Mouse (Mus musculus): ENCODE data around the gene 4933415A04Rik.

4933415A04Rik gene

DNA sequence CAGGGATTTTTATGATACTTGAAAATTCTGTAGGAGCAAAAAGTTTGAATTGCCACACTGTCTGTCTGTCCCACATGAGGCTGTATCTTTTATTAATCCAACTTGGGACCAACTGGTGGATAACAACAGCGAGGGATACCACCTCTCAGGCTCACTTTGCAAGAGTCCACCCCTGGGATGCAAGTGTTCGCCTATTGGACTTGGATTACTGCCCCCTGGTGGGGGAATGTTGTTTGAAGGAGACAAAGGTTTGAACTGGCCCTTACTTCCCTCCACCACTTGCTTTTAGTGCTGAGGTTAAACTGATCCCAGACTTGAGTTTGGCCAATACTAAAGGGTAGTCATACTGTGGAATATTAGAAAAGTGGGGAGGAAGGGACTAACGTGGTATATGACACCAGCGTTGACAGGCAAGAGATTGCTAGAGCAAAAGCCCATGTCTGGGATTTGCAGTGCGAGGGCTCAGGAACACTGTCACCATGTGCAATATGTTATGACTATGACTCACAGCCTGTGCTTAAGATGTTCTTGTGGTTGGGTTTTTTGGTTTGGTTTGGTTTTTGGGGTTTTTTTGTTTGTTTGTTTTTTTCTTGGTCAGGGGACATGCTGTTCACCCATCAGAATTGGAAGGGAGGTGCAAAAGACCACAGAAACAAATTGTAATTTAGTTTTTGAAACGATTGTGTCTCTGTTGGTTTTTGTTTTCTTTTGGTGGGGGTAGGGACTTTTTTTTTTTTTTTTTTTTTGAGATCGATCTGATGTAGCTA is at the start of gene 4933415A04Rik:
TSS of gene 4933415A04Rik (plus strand) at position 717 of the 767 bp plus-strand sequence.
- DNase-seq: peak; percentile 87

DNA sequence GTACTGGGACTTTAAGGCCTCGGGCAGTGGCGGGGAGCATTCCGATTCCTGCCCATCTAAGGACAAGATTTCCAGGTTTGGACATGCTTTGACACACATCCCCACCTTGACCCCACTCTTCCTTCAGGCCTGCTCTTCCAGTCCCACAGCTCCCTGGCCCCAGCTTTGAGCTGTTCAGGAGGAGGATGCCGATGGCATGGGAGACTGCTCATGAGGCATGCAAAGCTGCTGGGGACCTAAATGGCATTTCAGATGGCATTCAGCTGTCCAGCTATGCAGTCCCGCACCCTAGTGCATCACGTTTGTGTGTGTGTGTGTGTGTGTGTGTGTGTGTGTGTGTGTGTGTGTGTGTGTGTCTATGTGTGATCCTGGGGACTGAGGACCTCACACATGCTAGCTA is 49.8 kb upstream of the 4933415A04Rik start:
- no peak for DNase-seq

DNA sequence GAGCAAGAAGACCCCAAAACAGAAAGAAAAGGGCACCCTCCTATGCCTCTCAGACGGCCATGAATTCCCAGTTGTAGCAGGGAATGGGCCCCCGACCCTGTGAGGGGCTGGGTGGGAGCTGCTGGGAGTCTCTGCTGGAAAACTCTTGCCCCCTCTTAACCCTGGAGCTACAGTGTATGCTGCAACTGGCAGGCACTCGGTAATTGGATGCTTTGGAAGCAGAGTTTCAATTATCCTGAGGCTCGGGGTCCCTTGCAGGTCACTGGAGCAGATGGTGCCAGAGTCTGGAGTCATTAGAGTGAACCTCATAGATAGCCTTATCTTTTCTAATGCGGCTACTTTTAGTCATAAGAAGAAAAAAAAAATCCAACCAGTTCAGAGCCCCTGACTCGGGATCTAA is 47.0 kb upstream of the 4933415A04Rik start:
- DNase-seq: no peak

DNA sequence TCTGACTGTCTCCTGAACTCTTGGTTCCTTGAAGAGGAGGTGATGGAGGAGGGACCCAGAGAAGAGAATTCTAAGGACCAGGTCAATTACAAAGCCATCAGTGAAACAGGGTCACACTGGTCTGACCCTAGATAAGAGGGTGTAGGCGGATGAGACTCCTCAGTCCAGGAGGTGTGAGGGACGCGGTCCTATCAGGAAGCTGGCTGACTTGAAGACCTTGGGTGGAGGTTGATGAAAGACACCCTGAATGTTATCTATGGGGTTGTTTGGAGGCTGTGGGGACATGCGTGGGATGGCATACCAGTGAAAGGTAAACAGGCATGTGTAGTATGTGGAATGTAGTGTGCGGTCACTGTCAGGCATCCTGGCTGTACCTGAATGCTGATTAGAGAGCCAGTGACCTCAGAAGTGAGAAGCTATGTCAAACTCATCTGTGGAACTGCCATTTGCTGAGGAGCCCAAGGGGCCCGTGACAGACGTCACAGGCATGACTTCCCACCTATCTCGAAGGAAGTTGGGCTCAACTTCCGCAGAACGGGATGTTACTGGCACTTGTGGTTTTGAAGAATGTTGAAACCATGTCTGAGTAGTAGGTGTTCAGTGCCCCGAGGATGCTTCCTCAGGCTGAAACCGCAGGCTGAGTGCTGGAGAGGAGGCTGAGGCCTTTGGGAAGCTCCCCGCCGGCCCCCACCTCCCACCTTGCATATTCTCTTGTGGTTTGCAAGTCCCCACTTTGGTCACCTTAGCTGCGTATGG is 43.0 kb upstream of the 4933415A04Rik start:
- no peak for DNase-seq

DNA sequence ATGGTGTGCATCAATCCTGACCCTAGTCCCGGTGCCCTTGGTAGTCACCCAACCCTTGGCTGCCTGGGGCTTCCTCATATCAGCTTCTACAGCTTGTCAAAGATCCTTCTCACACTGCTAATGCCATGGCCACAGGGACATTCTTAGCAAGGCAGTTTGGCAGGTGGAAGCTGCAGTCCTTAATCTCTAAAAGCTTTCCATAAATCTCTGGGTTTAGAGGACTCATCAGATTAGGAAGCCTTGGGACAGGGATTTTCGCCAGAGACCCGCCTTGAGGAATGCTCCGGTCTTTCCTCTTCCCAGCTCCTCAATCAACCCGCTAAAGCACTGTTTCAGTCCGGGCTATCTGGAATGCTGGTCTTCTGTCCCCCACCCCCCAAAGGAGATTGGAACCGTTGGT is 42.0 kb upstream of the 4933415A04Rik start:
- no peak for DNase-seq

DNA sequence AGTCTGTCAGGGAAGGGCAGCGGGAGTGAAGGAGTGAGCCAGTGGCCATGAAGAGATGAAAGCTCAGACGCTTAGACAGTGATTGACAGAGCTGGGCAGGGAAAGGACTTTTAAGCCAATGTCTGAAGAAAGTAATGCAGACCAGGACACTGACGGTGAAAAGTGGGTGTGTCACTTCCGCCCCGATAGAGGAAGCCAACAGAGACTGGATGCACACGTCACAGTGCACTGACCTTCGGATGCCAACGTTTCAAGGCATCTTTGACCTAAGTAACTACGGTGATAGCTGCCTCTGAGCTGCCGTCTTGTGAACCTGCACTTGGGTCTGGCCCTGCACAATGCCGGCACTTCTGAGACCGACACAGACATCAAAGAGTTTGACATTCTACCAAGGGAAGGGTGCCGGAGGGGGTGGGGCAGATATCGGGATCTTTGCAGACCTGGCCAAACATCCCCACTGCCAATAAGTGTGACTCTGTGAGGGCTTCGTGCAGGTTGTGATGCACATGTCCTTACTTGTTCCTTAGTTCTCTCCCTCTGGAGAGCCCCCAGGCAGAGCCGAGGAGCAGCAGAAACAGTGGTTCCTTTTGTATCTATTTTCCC is 40.9 kb upstream of the 4933415A04Rik start:
- no peak for DNase-seq

DNA sequence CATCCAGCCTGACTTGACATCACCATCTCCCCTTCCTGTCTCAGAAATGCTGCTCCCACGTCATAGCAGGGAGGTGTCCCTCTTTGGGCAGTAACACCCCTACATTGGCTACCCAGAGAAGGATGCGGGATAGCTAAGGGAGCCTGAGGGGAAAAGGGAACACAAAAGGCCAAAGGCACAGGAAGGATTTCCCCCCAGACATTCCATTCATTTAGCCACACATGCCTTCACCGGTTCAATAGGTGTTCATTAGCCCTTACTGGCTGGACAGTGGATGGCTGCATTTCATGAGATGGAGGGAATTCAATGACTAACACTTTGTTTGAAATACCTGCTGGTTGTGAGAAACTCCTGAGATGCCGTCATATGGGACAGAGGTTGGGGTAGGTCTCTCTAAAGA is 40.2 kb upstream of the 4933415A04Rik start:
- no peak for DNase-seq

DNA sequence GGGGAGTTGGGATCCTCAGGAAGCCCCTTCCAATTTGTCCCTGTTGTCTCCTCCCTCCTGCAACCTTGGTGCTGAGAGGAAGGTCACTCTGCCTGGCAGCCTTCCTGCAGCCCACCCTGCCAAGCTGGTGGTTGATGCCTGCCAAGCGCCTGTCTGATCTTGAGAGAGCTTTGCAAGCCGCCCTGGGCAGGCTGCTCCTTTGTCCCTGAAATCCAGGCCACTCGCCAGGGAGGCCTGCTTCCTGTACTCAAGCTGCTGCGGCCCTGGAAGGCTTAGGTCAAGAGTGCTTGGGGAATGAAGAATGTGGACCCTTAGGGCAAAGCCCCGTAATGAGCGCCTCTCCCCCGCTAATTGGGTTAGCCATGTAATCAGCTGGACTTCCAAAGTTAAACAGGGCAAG is 38.7 kb upstream of the 4933415A04Rik start:
- no peak for DNase-seq

DNA sequence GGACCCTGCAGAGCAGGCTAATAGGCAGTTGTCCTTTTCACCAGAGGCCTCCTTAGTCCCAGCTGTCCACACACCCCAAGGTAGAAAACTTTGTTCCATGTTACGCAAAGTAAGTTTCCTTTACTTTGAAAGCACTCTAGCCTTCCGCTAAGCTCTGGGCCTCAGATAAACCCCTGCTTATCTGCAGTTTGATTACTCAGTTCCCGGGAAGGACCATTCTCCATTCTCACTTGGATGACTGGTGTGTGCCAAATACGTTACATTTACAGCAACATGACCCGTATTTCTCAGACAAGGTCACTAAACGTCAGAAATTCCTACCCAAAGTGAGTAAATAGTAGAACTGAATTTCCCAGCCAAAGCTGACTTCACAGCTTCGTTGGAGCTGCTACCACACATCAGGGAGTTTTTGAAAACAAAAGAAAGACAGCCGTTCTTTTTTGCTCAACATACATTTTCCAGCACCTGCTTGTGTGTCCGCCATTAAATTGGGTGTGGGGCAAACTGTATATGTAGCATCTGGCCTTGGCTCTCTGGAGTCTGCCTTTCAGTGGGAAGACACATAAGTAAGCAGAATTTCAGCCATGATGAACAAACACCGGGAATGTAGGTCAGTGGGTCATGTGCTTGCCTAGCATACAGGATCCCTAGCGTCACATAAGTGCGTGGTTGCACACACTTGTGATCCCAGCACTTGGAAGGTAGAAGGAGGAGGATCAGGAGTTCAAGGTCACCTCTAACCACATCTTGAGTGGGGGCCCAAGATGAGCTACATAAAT is 38.0 kb upstream of the 4933415A04Rik start:
- no peak for DNase-seq

DNA sequence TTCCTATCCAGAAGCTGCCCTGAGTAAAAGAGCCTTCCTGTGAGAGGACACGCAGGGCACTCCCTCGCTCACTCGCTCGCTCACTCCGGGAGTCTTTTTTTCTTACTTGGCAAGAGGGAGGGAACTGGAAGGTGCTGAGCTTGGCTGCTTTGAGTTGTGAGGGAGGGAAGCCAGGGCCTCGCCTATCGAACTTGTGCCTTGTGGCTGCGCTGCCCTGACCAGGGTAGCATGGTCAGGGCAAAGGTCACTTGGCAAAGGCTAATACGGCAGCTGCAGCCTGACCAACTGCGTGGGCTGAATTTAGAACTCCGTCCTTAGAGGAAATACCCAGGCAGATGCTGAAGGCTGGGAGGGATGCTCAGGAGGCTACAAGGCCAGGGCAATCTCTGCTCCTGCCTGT is 37.1 kb upstream of the 4933415A04Rik start:
- no peak for DNase-seq

DNA sequence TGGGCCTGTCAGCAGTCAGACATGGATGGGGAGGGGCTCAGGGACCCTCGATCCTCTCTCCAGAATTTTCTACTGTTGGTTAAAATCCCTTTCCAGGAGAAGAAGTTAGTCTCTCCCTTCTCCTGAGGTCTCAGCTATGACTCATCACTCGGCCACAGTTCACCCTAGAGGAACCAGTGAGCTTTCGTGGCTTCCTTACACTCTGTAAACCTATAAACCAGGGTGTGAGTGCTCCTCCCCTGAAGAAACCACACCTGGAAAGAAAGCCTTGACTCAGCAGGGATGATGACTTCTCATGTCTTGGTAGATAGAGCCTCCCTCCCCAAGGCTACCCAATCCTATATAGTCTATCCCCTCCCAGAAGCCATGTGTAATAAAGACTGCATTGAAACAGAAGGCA is 35.1 kb upstream of the 4933415A04Rik start:
- no peak for DNase-seq

DNA sequence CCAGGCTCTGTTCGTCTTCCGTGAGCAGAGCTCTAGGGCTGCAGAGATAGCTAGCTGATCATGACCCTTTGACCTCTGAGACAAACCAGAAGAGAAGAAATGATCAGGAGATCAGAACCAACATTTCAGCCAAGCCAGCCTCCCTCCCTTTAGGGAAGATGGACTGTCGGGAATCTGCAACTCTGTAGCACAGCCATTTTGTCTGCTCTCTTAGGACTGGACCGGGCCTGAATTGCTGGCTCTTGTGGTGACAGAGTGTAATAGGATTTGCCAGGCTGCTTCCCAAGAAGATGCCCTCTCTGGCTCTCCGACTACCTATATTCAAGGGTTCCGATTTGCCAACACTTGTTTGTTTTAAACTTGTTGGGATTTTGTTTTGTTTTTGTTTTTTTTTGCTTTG is 34.2 kb upstream of the 4933415A04Rik start:
- no peak for DNase-seq

DNA sequence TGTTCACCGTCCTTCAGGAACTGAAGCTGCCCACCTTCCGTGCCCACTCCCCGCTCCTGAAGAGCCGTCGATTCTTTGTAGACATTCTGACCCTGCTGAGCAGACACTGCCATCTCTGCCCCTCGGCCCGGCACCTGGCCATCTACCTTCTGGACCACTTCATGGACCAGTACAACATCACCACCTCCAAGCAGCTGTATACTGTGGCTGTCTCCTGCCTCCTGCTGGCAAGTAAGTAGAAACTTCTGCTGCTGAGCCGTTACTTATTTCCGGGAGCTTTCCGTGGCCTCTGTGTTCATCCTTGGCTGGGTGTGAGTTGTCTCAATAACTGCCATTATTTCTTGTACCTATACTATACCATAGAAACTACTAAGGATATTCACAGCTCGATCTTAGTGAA is 30.3 kb upstream of the 4933415A04Rik start:
- no peak for DNase-seq

DNA sequence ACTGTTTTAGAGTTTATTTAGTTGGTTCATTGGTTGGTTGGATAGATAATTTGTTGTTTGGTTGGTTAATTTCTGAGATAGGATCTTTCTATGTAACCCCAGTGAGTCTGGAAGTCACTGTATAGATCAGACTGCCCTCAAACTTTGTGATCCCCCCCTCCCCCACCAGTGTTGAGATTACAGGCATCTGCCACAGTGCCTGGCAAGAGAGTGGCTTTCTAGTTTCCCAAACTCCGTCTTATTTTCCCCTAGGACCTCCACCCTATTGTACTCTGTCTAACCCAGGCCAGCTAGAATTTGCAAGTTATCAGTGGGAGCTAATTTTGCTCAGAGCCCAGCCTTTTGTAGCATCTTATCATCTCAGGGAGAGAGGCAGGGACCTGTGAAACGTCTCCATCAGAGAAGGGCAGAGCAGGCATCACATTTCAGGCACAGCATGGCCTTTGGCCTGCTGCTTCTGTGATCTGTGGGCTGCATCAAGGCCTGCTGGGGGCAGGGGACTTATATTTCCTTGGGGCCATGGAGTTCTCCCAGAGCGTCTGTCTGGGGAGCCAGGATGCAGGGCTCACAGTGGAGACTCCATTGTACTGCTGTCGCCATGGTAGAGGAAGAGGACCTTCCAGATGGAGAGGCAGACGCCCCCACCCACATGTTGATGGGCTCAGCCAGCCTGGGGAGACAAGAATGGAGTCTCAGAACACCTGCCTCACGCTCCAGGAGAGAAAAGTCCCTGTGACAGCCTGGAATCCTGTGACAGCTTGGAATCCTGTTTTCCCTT is 27.1 kb upstream of the 4933415A04Rik start:
- DNase-seq: no peak

DNA sequence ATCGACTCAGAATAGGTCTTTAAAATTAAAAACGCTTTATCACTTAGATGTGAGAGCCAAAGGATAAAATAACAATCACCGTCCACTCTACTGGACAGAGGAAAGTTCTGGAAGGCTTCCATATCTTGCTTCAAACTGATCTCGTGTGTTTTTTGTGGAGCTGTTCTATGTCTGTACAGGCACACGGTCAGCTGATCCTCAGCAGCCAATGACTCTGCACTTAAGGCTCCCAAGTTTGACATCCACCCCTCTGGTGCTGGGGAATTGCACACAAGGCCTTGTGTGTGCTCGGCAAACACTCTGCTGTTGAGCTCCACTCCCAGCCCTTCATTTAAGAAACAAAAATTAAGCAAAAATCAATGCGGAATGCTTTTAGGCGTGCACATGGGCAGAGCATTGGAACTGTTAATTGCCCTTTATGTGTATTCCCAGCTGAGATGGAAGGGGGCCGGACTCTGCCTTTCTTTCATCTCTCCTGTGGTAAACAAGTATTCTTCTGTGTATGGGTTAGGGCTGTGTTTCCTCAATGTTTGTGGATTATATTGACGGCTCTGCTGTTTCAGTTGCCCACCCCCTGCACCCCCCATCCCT is 23.1 kb upstream of the 4933415A04Rik start:
- no peak for DNase-seq

DNA sequence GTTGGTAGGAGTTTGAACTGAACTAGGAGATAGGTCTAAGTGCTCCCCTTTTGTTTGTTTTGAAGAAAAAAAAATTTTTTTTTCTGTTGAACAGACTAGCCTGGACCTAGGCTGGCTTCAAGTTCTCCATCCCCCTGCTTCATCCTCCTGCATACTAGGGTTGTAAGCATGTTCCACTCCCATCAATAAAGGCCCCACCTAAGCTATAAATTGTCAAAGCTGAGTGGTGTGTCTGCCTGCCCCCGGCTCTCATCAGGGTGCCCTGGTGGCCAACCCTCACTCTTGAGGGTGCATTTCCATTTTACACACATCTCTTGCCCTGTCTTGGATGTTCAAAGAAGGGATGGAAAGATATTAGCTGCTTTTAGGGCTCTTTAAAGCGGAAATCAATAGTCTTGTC is 21.4 kb upstream of the 4933415A04Rik start:
- DNase-seq: no peak

DNA sequence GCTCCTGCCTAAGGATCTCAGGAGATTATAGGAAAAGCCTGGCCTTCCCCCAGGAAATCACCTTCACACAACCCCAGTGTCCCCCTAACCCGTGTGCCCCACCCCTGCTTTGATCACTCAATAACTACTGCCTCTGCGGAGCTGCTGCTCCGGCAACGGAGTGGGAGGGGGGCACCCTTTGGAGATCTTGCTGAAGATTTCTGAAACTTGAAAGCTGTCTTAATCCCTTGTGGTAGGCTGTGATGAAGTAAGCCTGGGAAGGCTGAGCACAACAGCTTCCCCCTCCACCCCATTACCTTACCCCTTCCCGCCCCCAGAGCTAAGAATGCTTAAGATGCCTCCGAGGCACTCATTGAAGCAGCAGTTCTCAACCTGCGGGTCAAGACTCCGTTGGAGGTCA is 21.0 kb upstream of the 4933415A04Rik start:
- no peak for DNase-seq

DNA sequence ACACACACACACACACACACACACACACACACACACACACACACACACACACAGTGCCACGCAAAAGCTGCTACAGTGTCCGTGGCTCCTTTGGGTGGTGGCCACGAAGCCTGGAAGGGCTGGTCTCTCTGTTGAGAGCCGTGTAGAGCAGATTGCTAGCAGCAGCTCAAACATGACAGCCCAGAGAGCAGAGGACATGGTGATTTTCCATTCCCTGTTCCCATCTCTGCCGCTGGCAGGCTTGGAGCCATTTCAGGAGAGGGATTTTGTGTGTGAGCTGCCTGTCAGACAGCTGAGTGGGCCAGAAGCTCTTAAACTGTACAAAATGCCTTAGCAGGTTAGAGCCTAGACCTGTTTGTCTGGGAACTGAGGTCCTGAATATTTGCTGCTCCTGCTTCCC is 20.1 kb upstream of the 4933415A04Rik start:
- DNase-seq: no peak

DNA sequence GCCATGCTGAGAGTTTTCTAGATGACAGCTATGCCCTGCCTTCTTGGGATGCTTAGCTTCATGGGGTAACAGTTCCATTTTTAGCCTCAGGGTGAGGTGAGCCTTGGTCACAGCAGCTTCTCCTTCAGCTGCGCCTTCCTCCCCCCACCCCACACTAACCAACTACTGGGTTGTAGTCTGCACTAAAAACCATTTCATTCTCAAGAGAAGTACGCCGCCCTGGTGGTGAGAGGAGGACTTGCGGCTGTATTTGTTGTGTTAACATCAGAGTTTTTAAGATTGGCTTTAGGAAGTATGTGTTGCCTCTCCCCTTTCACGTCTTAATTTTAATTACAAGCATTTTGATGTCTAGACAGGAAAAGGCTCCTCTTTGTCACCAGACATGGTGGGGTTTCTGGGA is 18.6 kb upstream of the 4933415A04Rik start:
- DNase-seq: peak; percentile 81

DNA sequence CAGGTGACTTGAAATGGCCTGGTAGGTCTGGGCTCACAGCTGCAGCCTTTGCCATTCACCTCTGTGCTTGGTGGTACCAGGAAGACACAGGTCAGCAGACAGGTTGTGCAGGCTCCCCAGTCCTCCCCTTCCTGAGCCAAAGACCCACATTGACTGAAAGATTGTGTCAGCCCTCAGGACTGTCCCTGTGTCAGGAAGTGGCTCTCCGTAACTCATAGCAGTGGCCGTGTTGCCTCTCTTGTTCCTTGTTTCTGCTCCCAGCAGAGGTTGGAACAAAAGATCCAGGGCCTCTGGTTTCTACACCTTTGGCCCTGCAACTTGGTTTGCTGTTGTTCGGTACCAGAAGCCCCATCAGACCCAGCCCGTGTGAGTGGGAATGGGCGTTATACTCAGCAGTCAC is 17.7 kb upstream of the 4933415A04Rik start:
- DNase-seq: no peak

DNA sequence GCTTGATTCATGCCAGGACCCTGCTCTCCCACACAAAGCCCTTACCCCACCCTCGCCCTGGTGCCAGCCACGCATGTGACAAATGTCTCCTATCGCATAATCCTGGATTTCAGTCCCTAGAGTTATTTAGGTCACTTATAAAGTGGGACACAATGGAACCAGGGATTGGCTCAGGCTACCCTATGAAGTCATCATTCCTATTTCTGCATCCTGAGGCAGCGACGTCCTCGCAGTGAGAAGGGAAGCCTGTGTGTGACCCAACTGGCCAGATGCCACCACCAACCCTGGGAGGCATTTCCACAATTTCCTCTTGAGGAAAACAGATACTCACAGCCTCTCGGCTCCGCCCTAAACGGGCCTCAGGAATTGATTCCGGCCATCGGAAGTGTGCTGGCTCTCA is 17.2 kb upstream of the 4933415A04Rik start:
- DNase-seq: no peak

DNA sequence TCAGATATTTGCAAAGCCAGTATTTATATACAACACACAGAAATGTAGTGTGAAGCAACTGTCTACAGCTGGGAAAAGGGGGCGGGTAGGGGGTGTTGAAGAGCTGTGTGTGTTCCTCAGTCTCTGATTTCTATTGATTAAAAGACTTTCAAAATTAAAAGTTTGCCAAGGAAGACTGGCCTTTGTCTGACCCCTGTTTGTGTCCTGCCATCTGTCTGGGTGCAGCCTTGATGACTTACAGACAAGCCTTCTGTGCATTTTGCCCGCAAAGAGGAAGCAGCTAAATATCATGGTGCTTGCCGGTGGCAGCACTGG is 11.8 kb upstream of the 4933415A04Rik start:
- DNase-seq: no peak
